Mouse (Mus musculus) kidney, postnatal 36 days (tissue): ENCODE results near the gene Antxr2.

Source experiments
- DNase-seq, 2 experiments: peaks; one replicate each; pipeline ENCODE4 v3.0.0; 2021 to 2022; ENCODE audit warnings: mixed read lengths in 2 of 2

Gene Antxr2

DNA sequence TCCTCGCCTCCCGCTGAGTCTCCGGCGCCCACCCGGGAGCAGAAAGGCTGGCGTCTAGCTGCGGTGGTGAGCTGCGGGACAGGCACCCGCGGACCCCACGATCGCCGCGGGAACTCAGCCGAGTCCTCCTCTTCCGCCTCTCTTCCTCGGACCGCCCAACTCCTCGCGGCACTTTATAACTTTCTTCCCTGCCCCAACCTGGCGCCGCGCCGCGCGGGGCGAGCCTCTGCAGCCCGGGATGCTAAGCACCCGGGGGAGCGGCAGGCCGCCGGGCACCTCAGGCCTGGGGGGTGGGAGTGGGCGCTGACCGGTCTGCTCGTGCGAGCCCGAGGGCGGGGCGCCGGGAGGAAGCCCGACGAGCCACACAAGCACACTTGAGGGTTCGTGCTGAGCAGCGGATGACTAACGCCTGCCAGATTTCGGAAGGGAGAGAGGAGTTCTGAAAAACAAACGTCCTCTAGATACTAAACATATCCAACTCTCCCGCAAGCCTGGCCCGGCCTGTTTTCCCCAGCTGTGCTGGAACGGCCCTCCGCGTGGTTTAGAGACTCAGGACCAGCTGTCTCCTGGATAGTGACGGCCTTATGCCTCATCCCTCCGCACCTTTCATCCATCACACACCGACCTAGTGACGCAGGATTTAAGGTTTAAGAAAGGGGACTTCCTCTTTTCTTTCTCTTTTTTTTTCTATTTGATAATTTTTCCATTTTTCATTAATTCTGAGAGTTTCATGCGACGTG is at the start of gene Antxr2:
TSS of gene Antxr2 (minus strand) at position 142 of the 740 bp plus-strand sequence.
- DNase-seq = peak; percentile 47 to 81

DNA sequence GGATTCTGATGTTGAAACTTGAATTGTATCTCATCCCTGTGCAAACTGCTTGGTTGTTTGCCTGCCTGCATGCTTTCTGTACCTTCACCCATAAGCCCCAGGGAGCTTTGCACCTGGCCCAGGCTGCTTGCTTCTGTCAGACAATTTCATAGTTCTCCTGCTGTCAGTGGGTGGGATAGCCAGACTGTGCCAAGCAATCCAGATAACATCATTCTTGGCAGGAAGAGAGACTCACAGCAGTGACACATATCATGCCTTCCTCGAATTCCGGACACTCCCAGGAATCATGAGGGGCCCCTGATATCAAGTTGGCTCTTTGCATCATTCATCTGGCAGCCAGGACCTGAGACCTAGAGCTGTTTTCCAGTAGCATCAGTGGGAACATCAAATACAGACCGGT is 45.8 kb upstream of the Antxr2 start:
- DNase-seq = no peak

DNA sequence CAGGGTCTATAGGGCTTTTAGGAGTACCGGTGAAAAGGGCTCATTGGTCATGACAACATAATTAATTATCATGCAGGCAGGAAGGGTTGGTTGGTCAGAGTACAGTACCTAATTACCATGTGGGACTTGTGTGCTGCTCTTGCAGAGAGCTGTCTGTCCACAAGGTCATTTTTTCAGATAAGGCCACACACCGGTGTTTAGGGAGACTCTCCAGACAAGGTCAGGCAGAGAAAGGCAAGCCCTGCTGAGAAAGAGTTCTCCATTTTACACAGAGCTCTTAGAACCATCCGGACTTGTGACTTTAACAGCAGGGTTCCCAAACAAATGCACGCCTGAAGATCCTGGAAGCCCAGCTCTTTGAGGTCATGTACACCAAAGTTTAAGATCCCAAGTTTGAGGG is 38.3 kb upstream of the Antxr2 start:
- no peak for DNase-seq

DNA sequence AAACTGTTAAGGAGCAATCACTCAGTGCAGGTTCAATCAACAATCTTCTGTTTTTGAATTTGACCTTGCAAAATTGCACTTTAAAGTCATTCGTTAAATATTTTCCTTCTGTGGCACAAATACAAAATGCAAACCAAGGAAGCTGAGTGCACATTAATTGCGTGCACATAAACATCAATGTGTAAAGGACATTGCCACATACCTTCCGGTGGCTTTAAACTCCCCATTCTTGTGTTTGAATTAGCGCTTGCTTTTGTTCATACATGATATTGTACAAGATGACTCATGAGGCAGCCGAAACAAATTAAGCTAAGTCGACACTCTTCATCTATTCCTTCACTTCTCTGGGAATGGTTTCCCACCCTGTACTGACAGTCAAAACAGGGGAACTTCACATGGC is 24.4 kb upstream of the Antxr2 start:
- no peak for DNase-seq

DNA sequence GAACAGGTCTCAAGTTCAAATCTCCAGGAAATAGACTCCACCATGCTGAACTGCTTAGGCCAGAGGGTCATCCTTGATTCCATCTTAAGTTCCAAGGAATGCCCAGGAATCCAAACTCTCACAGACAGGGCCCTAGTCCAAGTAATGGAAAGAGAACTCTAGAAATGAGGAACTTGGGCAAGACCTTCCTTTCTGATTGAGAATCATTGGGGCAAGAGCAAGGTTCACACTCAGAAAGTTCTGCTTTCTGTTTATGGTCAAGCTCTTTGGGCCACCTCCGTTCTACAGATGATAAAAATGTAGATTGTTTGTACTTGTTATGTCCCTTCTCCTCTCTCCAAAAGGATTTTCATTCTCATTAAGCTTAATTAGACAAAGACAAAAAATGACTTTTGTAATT is 24.0 kb upstream of the Antxr2 start:
- DNase-seq = no peak

DNA sequence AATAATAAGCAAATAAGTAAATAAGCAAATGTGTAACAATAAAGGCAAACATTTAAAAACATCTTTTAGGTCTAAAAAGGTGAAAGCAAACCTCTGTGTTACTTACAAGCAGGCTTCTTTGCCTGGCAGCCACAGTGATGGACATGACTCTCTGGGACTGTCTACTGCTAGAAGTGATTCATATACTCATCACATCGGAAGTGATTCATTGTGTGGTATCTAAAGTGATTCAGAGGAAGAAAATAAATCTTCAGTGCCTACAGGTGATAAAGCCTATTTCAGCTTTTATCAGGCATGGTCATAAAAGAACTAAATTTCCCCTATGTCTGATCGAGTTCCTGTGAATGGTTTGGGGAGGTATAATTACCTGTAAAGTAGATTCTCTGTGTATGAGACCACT is 4.1 kb upstream of the Antxr2 start:
- no peak for DNase-seq

DNA sequence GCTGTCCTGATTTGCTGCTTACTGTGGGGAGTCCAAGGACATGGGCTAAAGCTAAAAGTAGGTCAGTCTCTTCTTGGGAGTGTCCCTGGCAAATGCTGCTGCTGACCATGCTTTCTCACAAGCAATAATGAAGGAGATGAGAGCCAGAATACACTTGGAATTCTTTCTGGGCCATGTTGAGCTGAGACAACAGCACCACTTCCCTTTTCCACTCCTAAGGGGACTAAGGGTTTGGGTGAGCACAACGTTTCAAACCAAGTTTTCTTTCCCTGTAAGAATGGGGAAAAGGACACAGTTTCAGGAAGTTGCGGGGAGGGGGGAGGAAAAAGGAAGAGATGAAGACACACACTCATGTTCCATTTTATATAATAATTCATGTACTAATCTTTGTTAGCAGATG is 3.4 kb upstream of the Antxr2 start:
- DNase-seq = no peak

DNA sequence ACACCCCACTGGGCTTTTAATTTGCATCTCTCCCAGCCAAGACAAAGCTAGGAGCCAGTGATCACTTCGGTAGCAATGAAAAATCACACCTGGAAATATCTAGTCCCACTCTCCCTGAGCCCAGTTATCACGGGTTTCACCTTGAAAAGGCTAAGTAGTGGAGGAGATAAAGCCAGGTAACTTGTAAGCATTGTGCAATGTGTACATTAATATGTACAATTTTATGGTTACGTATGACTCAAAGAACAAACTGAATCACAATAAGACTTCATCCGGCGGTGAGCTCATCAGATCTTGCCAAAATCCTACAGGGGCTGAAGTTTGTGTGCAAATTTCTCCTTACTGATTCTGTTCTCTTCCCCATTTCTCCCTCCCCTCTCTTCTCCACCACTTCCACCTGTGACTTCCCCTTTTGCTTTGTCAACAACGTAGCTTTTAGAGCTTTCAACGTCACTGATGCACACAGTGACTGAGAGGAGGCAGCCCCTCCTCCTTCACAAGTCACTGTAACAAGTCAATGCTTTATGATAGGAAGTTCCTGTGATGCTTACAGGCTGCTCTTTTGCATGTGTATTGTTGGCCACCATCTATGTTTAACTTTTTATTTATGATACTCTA is 2.1 kb upstream of the Antxr2 start:
- no peak for DNase-seq

DNA sequence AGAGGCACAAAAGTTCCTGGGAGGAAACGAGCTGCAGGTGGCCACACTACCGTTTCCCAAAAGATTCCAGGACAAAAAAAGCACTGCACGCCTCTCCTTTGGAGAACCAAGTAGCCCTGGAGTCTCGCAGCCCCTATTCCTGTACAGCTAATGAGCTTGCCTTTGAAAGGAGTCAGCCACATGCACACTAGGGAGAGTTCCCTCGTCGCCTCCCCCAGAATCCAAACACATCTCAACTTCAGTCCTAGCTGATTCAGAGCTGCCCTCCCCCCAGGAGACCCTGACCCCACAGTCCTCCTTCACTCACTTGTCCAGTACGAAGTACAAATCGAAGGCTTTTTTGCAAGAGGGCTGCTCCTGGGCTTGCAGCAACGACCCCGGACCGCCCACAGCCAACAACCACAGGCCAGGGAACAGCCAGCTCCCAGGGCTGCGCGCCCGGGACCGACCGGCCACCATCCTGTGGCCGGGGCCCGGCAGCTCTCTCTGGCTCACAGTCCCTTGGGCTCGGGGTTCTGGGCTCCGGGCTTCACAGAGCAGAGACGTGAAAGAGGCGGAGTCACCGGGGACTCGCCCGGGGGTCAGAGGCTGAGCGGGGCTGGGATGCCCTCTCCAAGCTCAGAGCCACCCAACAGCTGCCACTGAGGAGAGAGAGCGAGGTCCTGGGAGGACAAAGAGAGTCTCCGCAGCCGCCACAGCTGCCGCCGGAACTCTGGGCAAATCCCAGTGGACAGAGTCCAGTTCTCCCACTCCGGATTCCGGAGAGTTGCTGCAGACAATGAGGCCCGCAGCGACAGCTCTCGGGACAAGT is 547 bp downstream of the Antxr2 start:
- DNase-seq = peak; percentile 42 to 71

DNA sequence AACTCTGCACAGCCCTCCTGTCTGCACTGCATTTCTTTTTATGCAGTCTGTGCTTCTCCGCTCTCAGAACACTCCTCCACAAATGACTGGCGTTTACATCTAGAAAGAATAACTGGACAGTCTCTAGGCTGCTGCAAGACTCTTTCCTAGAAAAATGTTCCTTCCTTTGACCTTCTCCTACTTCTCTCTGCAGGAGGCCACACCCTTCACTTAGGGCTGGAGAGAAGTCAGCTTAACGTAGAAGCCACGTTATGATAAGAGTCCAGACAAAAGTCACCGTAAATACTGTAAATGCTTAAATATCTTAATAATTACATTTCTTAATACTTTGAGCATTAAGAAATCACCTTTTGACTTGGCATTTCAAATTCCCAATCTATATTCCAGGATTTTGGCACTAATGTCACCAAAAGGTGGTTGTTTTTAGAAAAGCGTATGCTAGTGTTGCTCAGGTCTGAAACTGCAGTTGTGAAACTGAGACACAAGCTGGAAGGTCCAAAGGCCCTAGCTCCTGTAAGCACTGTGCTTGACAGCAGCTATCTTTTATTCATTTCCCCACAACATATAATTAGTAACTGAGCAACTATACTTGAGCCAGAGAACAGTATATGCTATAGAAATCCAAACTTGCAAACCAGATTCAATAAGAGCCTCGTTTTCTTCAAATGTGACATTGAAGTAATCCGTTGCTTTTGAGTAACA is 3.0 kb downstream of the Antxr2 start:
- no peak for DNase-seq

DNA sequence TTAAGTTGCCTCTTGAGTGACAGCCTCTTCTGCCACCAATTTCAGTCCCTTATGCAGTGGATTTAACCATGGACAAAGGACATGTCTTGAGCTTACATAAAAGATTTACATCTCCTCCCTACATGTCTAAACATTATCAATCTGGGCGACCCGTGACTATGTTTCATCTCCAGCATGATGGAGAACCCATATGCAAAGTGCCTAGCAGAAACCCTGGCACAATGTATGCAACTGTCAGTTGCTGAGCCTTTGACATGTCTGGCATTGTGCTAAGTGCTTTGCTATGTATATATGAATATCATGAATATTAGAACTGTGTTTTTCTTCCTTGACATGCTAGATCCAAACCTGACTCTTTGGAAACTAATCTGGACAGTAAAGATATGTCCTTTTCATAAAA is 4.9 kb downstream of the Antxr2 start:
- no peak for DNase-seq

DNA sequence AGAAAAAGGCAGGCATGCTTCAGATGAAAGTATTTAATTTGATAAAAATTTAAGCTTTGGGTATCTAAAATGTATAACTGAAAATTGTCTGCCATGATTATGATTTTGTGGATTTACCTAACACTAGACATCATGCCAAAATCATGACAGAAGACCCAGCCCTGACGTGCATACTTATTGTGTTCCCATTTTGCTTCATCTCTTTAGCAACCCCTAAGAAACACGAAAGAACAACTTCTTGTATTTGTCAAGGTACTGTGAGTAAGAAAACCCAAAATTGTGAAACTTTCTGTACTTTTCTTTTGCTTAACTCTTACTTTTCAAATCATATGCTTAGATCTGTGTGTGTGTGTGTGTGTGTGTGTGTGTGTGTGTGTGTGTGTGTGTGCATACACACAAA is 6.3 kb downstream of the Antxr2 start:
- no peak for DNase-seq

DNA sequence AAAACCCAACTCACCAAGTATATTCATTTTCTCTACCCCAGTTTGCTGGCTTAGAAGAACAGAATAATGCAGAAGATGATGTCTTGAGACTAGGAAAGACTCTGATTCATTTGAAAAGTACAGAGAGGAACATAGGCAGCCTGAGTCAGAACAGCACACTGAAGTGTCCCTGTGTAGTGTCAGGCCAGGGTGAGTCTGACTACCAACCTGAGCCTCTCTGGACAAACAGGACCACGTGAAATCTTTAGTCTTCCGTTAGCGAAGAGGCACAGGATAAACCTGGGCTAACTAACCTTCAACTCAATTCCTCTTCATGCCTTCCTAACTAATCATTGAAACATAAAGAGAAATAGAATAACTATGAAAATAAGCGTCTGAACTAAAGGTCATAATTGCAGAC is 9.3 kb downstream of the Antxr2 start:
- DNase-seq = no peak

DNA sequence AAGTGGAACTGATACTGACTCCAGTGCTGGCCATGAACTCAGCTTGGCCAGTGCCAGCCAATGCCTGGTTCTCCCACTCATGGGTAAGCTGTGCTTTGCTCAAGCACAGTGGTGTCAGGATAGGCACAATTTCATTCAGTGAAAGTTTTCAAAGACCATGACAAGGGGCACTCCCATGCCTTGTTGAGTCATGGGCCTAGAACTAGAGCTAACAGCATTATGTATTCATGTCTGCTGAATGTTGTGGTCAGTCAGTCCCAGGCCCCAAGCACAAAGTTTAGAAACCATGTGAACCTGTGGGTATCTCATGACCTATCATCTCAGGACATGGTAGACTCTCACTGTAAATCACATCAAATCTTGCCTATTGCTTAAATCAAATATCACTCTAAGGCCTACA is 10.2 kb downstream of the Antxr2 start:
- DNase-seq = no peak

DNA sequence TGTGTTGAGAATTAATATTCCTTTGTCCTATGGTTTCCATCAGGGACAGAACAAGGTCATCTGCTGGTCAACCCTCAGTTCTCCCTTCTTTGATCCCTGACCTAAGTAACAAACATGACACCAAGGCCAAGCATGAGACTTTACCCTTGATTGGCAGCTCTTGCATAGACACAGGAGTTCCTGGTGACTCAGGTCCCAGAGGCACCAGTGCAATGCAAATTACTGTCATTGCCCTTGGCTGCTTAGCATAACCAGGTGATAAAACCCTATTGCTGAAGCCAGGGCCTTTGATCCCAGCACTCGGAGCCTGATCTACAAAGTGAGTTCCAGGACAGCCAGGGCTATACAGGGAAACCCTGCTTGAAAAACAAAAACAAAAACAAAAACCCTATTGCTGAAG is 11.4 kb downstream of the Antxr2 start:
- no peak for DNase-seq

DNA sequence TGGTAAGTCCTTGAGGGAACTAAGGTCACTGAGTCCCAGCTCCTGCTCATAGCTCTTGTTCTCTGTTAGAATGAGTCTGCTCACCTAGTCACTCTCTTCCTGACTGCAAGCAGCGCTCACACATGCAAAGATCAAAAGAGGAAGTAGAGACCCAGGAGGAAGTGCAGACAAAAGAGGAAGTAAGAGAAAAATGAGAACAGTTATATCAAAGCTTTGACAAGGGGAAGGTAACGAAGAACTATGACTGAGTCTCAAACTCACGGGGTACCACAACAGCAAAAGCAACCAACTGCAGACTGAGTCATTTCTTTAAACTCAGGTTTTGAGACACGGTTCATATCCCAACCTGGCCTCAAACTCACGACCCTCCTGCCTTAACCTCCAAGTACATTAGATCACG is 12.7 kb downstream of the Antxr2 start:
- no peak for DNase-seq

DNA sequence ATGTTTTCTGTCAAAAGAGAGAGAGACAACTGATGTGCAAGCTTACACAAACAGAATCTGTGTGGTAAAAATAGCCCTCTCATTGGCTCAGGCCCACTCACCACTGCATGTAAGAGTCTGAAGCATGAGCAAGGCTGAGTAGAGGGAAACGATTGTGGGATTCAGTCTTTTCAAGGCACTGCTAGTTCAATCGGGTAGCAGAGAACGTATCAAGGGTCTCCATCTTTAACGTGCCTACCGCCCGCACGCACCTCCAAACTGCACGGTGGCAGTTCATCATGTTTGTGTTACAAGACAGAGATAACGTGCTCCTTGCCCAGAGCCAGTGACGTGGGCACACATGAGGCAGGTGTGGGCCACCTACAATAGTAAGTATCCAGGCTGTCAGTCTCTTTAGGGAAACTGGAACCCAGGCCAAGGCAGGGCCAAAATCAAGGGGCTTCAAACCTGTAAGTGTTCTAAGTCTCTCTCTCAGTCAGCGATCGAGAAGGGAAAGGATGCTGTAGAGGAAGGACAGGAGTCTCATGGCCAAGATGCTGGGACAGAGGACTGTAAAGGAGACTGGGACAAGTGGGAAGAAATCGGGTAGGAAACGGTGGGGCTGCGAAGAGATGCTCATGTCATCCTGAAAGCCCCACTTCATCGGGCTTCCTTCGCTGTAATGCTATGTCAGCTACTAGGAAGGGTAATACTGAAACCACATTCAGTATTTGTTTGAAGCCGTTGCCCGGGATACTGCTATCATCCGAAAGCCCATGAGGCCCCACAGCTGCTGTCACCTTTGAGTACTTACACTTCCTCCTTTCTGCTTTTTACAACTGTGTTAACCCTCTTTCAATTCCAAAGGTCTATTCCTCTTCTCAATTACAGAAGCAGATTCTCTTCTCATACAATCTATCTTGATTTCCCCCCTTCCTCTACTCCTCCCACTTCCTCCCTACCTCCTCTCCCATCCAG is 14.3 kb downstream of the Antxr2 start:
- DNase-seq = peak; percentile 11 to 16

DNA sequence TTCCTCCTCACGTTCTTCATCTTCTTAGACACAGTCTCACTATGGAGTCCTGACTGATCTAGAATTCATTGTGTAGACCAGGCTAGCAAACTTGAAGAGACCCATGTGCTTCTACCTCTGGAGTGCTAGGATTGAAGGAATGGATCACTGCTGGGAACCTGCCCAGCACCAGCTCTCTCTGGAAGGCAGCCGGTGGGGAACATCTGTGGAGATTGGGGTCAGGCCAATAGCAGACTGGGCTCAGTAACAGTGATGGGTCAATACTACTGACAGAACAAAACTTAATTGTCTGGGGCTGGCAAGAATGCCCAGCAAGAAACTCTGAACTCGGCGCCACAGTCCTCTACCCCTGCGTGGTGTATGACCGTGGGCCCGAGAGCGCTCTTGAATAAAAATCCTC is 25.1 kb downstream of the Antxr2 start:
- DNase-seq = no peak

DNA sequence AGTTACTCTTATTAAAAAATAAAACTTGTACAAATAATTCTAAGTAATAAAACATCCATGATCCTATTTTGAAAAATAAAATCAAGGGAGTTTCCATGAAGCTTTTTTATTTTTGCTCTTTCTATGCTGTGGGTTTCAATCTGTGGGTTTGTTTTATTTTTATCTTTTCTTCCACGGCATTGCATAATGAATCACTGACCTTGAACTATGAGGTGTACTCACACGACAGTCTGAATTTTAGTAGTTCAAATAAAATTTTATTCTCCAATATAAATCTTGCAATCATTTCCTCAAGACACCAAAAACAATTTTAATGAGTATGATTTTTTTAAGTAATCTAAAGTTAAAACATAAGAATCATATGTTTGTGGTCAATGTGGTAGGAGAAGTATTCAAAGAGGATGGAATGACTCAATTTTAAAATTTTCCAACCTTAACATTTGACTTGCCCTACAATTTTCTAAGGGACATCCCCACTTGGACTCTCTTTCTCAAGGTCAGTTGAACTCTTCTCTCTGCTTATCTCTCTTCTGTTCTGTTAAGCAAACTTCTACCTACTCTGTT is 31.5 kb downstream of the Antxr2 start:
- DNase-seq = no peak

DNA sequence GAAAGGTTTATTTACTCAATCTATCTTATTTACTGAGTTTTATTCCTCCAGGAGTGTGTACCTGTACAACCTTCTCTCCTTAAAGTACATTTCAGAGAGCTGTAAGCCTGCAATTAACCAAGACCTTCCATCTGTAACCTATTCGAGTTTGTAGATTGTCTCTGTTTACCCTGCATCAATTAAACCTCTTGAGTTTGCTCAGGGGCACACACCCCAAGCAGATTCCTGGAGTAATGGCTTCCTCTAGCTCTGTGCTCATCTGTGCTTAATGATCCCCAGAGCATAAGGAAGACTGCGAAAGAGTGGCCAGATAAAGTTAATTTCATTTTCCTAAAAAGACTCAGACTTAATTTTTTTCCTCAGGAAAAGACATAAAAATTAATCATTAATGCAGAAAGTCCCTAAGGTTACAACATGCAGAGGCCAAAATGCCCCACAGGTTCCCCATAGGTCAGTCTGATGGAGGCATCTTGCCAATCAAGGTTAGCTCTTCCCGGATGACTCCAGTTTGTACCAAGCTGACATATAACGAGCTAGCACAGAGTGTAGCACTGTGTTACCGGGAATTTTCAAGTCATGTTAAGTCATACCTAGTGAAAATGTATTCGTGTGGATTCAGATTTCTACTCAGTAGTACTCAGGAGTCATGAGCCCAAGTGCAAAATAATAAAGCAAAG is 34.2 kb downstream of the Antxr2 start:
- DNase-seq = peak; percentile 9 to 15

DNA sequence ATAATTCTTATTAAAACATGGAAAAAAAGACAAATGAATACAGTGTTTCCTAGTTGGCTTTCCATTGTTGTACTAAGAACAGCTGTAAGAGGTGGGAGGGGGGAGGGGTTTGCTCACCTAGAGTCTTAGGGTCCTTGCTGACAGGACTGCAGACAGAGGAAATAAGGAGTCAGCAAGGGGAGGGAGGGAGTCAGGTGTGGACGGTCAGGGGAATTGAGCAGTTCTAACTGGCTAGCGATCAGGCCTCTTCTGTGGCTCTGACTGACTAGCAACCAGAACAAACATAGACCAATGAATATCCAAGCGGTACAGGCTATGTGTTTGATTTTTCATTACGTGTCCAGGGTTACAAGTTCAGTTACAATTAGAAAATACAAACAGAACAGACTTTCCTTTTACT is 35.0 kb downstream of the Antxr2 start:
- no peak for DNase-seq
